Mouse (Mus musculus): Measurements from ENCODE around the gene Arl9. TPM values are rescaled to one million over a fixed set of nuclear protein-coding genes. Genes with fewer than 3 reads are reported as not detected.
"Not testable (repeated sequence)": the region's sequence is repeated elsewhere in the genome, so short reads cannot be mapped to it uniquely, and the experiment has no call there.

The Arl9 gene
- total and polyA plus RNA-seq, 2 experiments from 2014 or later, result not detected

DNA sequence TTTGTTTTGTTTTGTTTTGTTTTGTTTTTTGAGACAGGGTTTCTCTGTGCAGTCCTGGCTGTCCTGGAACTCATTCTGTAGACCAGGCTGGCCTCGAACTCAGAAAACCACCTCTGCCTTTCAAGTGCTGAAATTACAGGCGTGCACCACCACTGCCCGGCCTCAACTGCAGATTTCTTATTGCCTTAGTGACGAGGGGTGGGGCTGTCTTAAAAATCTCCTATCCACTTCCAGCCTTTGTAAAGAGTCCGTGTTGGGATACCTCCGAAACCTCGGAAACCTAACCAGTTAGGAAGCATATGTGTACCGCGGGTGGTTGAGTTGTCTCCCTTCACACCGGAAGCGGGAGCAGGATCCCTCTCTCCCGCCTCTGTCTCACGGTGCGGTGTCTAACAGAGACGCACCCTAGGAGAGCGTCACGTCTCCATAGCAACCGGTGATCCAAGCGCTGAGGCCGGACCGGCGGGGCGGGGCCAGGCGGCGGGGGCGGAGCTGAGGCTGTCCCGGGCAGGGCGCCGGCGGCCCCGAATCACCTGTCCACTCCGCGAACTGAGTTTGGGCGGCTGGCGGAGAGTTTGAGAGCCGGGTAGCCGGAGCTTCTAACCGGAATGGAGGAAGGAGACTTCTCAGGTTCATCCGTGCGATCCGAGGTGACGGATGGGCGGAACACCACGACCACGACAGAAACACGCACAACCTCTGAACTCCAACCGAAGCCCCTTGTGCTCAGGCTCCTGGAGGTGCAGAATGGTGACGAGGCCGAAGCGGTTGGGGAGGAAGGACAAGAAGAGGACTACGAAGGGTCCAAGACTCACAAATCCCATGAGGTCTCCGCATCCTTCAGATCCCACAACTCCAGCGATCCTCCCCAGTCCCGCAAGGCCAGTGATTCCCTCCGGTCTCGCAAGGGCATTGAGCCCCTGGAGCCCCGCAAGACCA lies 12.0 kb downstream of the Arl9 start, which contains the start of gene Thegl:
Gene Thegl, plus strand, starts transcription at position 480 of the 939 bp plus-strand sequence.
- WGBS, result 8% methylated on average over 57 of the region's 57 CpGs

GRCm38 (mm10) chr5:77028034-77028433 lies 24.2 kb downstream of the Arl9 start:
- TF ChIP-seq CTCF (IDR thresholded peaks at IDR 0.05; ENCODE audit: low read depth), result no peak
- no peaks in the 10 kb centered on the region for H3K4me1 ChIP-seq (ENCODE audit: insufficient read depth, low read length)
- no peak overlapping the region for H3K4me2 ChIP-seq (ENCODE audit: low read depth, low read length)
- H3K9ac ChIP-seq (replicated peaks; ENCODE audit: low read length), result no peak overlapping the region
- H3K27me3 ChIP-seq (ENCODE audit: insufficient read depth, low read length), result no peaks in the 10 kb centered on the region
- H3K9me3 ChIP-seq (ENCODE audit: low read length), result no peaks in the 10 kb centered on the region
- no peak for DNase-seq (ENCODE audit: low spot score)
- WGBS, result 92% methylated on average over 3 of the region's 3 CpGs
- H3K4me3 ChIP-seq (ENCODE audit: low read length), result no peak overlapping the region
- H3K36me3 ChIP-seq (ENCODE audit: insufficient read depth, low read length), result no peaks in the 10 kb centered on the region
- H3K27ac ChIP-seq, result no peak overlapping the region
- ATAC-seq, result no peak

More for the DNA sequence above, 12.0 kb downstream of the Arl9 start, which contains the start of gene Thegl:
- no peaks in the 10 kb centered on the region for H3K9me3 ChIP-seq (ENCODE audit: low read length)
- ATAC-seq, result peak; percentile 96
- TF ChIP-seq CTCF (IDR thresholded peaks at IDR 0.05; ENCODE audit: low read depth), result no peak
- no peaks in the 10 kb centered on the region for H3K27me3 ChIP-seq (ENCODE audit: insufficient read depth, low read length)
- DNase-seq (ENCODE audit: low spot score), result peak; percentile 84
- no peak within 1 kb of the TSS for H3K27ac ChIP-seq
- H3K36me3 ChIP-seq (ENCODE audit: insufficient read depth, low read length), result no peaks in the 10 kb centered on the region
- peak within 1 kb of the TSS; percentile 30; the same call in 1 of the 2 replicates for H3K9ac ChIP-seq (replicated peaks; ENCODE audit: low read length)
- H3K4me1 ChIP-seq (ENCODE audit: insufficient read depth, low read length), result no peaks in the 10 kb centered on the region
- peak within 1 kb of the TSS; percentile 78 for H3K4me2 ChIP-seq (ENCODE audit: low read depth, low read length)
- H3K4me3 ChIP-seq (ENCODE audit: low read length), result peak within 1 kb of the TSS; percentile 59

DNA sequence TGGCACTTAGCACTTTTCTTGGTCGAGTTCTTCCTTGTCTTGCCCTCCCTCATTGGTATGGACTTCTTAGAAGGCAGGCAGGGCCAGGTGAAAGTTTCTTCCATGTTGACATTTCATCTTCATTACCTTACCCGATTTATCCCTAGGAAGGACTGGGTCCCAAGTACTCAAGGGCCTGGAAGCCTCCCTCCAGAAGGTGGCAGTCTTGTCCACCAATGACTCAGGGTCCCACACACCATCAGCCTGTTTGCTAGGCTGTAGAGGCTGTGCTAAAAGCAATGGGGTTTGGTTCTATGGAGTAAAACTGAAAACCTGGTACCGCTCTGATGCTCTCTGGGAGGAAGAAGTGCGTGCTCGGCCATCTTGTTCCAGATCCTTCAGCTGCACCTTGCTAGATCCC lies 25.9 kb downstream of the Arl9 start:
- no peak overlapping the region for H3K4me3 ChIP-seq (ENCODE audit: low read length)
- H3K36me3 ChIP-seq (ENCODE audit: insufficient read depth, low read length), result no peaks in the 10 kb centered on the region
- 77% methylated on average over 5 of the region's 5 CpGs for WGBS
- peak; percentile 64 for TF ChIP-seq CTCF (IDR thresholded peaks at IDR 0.05; ENCODE audit: low read depth)
- H3K27me3 ChIP-seq (ENCODE audit: insufficient read depth, low read length), result no peaks in the 10 kb centered on the region
- no peak overlapping the region for H3K27ac ChIP-seq
- H3K9ac ChIP-seq (replicated peaks; ENCODE audit: low read length), result no peak overlapping the region
- DNase-seq (ENCODE audit: low spot score) (peak; percentile 33), ATAC-seq (no peak)
- no peak overlapping the region for H3K4me2 ChIP-seq (ENCODE audit: low read depth, low read length)
- no peaks in the 10 kb centered on the region for H3K9me3 ChIP-seq (ENCODE audit: low read length)
- no peaks in the 10 kb centered on the region for H3K4me1 ChIP-seq (ENCODE audit: insufficient read depth, low read length)

GRCm38 (mm10) chr5:77035101-77035500 lies 31.2 kb downstream of the Arl9 start:
- H3K27me3 ChIP-seq (ENCODE audit: insufficient read depth, low read length); H3K36me3 ChIP-seq (ENCODE audit: insufficient read depth, low read length); H3K4me3 ChIP-seq (ENCODE audit: low read length); H3K9me3 ChIP-seq (ENCODE audit: low read length); ATAC-seq; H3K9ac ChIP-seq (replicated peaks; ENCODE audit: low read length); H3K27ac ChIP-seq; DNase-seq (ENCODE audit: low spot score); H3K4me1 ChIP-seq (ENCODE audit: insufficient read depth, low read length); H3K4me2 ChIP-seq (ENCODE audit: low read depth, low read length): not testable (repeated sequence)

- Histone ChIP-seq H3K4me1 (ENCODE audit: insufficient read depth, low read length) (no peaks in the 10 kb centered on the region), H3K9ac (replicated peaks; ENCODE audit: low read length) (no peak overlapping the region), H3K27me3 (ENCODE audit: insufficient read depth, low read length) (no peaks in the 10 kb centered on the region), H3K4me2 (ENCODE audit: low read depth, low read length) (no peak overlapping the region), H3K4me3 (ENCODE audit: low read length) (no peak overlapping the region), H3K27ac (no peak overlapping the region), H3K9me3 (ENCODE audit: low read length) (0 out of 2 replicates have a peak, but pooled peaks cover 2% of the 10 kb centered on the region), H3K36me3 (ENCODE audit: insufficient read depth, low read length) (no peaks in the 10 kb centered on the region)
- DNase-seq (ENCODE audit: low spot score), result no peak
- ATAC-seq, result no peak
- 93% methylated on average over 10 of the region's 10 CpGs for WGBS
- no peak for TF ChIP-seq CTCF (IDR thresholded peaks at IDR 0.05; ENCODE audit: low read depth)
These were observed 34.6 kb downstream of the Arl9 start for GRCm38 (mm10) chr5:77038451-77038850.

DNA sequence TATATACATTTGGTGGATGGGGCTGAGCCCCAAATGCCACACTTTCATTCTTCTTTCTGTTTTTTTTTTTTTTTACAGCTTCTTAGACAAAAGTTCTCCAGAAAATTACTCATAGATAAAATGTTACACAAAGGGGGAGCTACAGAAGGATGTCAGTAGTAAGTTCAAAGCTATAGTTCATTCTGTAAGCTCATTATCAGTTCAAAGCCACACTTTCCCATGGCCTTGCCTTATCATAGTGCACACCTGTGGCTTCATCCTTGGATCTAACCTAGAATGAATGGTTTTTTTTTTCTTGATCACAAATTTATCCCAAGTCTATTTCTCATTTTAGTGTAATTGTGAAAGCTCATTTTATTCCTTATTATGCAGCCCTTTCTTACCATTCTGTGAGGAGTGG lies 35.5 kb downstream of the Arl9 start:
- Histone ChIP-seq H3K27ac (no peak overlapping the region), H3K4me1 (ENCODE audit: insufficient read depth, low read length) (no peaks in the 10 kb centered on the region), H3K4me2 (ENCODE audit: low read depth, low read length) (no peak overlapping the region), H3K27me3 (ENCODE audit: insufficient read depth, low read length) (no peaks in the 10 kb centered on the region), H3K4me3 (ENCODE audit: low read length) (no peak overlapping the region), H3K9me3 (ENCODE audit: low read length) (0 out of 2 replicates have a peak, but pooled peaks cover 2% of the 10 kb centered on the region), H3K9ac (replicated peaks; ENCODE audit: low read length) (no peak overlapping the region), H3K36me3 (ENCODE audit: insufficient read depth, low read length) (no peaks in the 10 kb centered on the region)
- ATAC-seq (no peak), DNase-seq (ENCODE audit: low spot score) (no peak)
- no peak for TF ChIP-seq CTCF (IDR thresholded peaks at IDR 0.05; ENCODE audit: low read depth)

DNA sequence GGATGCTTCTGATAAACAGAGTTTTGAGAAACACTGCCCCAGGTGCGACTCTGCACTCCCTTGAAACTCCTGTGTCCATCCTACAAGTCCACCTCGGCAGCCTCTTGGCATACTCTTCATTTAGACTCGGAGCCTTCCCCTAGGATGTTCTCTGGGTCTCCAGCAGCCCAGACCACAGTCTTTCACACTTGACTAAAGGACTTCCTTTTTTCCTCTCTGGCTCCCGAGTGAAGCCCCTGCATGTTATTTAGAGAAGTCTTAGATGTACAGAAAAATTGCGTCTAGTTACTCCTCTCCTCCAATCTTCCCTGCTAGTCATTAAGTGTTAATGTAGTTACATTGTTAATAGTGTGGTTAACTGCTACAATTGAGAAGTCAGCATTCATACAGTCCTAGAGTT lies 40.5 kb downstream of the Arl9 start:
- H3K36me3 ChIP-seq (ENCODE audit: insufficient read depth, low read length), result no peaks in the 10 kb centered on the region
- H3K27me3 ChIP-seq (ENCODE audit: insufficient read depth, low read length), result no peaks in the 10 kb centered on the region
- no peak overlapping the region for H3K27ac ChIP-seq
- H3K9me3 ChIP-seq (ENCODE audit: low read length), result no peaks in the 10 kb centered on the region
- ATAC-seq, result no peak
- H3K4me1 ChIP-seq (ENCODE audit: insufficient read depth, low read length), result no peaks in the 10 kb centered on the region
- no peak overlapping the region for H3K4me3 ChIP-seq (ENCODE audit: low read length)
- H3K4me2 ChIP-seq (ENCODE audit: low read depth, low read length), result no peak overlapping the region
- DNase-seq (ENCODE audit: low spot score), result no peak
- WGBS, result 71% methylated on average over 5 of the region's 5 CpGs
- TF ChIP-seq CTCF (IDR thresholded peaks at IDR 0.05; ENCODE audit: low read depth), result no peak
- no peak overlapping the region for H3K9ac ChIP-seq (replicated peaks; ENCODE audit: low read length)
